Mouse (Mus musculus) cerebellum, adult 11-12 months (tissue): ENCODE results near the gene Hmgb4.
A peak's percentile ranks its signal among the peaks of the same experiment; 100 is the strongest.

Source experiments
- DNase-seq: peaks from one replicate; pipeline ENCODE4 v3.0.0; 2022

Hmgb4 gene

GRCm38 (mm10) chr4:128217991-128218595 is 42.7 kb downstream of the Hmgb4 start:
- DNase-seq, result peak; percentile 97
